Mouse (Mus musculus) cerebellum, postnatal 25 days (tissue): ENCODE results near the gene Cd300lf.

Source experiments
- DNase-seq, 2 experiments: peaks; one replicate each; pipeline ENCODE4 v3.0.0; 2021; ENCODE audit warnings: mixed read lengths in 2 of 2

The Cd300lf gene

GRCm38 (mm10) chr11:115160883-115161577, 27.2 kb upstream of the Cd300lf start:
- peak; percentile 85 to 92 for DNase-seq

GRCm38 (mm10) chr11:115160016-115160797, 26.4 kb upstream of the Cd300lf start:
- peak; percentile 94 to 97 for DNase-seq

DNA sequence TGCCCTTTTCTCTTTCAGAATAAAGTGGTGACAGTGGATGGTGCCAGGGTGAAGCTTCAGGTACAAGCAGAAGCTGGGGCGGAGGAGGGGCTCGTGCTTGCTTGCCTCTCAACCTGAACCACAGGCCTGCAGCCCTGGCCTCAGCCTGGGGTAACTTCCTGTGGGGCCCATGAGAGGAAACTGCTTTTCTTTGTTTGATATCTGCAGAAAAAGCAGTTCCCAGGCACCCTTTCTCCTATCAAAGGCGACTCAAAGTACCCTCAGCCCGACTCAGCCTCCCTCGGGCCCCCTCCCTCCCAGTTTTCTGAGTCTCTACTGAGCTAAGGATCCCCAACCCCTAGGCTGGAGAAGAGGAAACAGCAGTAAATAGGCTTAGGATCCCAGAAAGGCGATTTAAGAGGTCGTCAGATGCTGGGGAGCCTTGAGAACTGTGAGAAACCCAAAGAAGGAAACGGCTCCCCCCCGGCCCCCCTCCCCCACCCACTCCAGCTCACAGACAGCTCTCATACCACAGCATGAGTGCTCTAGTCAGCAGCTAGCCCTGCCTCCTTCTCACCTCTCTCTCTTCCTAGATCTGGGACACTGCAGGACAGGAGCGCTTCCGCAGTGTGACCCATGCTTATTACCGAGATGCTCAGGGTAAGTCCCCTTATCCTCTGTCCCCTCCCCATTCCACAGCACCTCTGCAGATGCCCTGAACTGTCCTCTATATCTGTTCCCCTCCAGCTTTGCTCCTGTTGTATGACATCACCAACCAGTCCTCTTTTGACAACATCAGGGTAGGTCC, 24.3 kb upstream of the Cd300lf start:
- no peak for DNase-seq

DNA sequence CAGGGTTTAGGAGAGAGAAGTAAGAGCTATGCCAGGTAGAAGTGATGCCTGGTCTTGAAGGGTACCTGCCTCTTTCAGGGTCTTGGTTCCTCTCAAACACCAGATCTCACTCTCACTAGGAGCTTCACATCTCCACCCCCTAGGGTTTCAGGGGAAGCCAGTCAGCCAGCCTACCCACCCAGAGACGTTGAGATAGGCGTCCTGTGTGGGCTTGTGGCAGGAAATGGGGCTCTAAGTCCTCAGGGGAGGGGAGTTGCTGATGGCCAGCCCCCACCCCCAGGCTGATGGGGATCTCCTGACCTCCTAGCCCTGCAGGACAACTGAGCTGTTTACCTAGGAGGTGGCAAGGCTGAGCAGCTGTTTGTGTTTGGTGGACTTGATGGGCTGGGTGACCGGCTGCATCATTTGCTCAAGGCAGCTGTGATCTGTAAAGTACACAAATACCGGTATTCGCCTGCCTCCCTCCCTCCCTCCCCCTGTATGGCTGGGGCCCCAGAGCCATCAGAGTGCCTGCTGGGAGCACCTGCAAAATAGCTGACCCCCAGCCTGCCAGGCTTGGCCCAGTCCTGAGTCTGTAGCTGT, 21.4 kb upstream of the Cd300lf start:
- DNase-seq, result no peak

- peak; percentile 87 to 92 for DNase-seq
Measured at GRCm38 (mm10) chr11:115153699-115154292, 20.0 kb upstream of the Cd300lf start.

GRCm38 (mm10) chr11:115153088-115153487, 19.3 kb upstream of the Cd300lf start:
- no peak for DNase-seq

- DNase-seq, result peak; percentile 86 to 90
Measured at GRCm38 (mm10) chr11:115151755-115152429, 18.1 kb upstream of the Cd300lf start.

DNA sequence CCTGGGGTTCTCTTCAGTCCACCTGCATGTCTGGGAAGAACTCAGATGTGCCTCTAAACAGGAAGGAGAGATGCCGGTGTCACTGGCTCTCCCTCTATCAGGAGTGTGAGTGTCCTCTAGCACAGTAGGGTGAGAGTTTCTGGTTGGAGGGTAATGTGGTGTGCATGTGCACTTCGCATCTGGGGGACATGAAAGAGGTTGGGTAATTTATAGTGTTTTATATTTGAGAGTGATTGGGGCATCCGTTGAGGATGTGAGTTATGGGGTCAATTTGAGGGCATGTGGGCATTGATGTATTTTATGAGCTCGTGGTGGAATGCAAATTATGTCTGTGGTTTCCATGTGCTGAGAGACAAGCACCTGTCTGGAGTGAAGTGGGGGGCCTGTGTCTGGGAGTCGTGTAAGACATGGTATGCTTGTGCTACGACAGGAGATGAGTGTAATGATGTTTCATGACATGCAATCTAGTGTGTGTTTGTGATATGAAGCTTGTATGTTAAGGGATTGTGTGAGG, 17.0 kb upstream of the Cd300lf start:
- DNase-seq, result no peak

DNA sequence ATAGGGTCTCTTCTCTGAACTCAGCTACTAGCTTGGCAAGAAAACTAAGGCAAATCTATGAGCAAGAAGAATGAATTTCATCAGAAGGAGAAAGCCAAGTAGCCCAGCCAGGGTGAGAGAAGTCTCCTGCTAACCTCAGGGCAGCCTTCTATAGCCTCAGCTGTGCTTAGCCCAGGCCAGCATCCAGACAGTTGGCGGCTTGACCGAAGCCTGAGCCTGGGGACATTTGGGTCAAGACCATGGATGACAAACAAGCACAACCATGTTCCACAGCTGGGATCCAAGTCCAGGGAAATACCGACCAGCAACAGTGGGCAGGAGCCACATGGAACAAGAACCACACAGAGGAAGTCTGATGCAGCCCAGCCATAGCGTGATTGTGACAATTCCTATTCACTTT, 14.0 kb upstream of the Cd300lf start:
- no peak for DNase-seq

GRCm38 (mm10) chr11:115141970-115142369, 8.2 kb upstream of the Cd300lf start:
- no peak for DNase-seq

DNA sequence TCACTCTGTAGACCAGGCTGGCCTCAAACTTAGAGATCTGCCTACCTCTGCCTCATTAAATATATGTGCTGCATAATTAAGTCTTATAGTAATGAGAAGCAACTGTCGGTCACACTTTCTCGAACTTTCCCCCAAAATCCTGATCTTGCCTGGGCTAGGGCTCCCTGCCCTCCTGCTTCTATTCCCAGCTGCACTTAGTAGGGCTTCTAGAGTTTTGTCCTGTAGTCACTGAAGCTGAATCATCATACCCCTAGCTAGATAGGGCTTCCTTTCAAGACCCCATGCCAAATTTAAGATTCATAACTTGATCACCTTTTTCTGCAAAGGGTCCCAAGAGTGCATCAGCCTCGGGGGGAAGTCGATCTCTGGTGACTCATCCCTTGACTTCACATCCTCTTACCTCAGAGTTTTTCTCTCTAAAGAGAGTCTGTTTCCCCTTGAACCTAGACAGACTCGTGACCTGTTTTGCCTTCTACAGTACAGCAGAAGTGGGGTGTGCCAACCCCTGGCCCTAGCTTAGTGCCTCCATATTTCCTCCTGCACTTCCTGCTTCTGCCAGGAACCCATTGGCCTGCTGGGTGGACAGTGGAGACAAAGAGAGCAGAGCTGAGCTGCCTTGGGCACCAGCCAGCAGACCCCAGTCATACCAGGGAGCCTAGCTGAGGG, 4.9 kb upstream of the Cd300lf start:
- DNase-seq, result no peak

- DNase-seq, result no peak
Measured at GRCm38 (mm10) chr11:115131768-115132381, 1.9 kb downstream of the Cd300lf start.

- no peak for DNase-seq
Measured at GRCm38 (mm10) chr11:115129508-115130126, 4.2 kb downstream of the Cd300lf start.

- no peak for DNase-seq
Measured at GRCm38 (mm10) chr11:115128483-115128882, 5.3 kb downstream of the Cd300lf start.

DNA sequence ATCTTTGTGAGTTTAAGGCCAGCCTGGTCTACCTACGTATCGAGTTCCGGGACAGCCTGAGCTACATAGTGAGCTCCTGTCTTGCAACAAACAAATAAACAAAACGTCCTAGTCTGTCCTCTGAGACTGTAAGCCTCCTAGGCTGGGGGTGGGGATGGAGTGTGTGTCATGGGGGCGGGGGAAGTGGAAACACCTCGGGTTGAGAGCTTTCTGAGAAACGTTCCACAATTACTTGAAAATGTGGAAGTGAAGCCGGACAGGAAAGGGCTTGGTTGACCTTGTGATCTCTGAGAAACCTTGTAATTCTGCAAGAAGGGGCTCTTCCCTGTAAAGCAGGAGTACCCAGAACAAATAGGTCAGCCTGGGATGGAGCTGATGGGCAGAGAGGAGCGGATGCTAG, 14.4 kb downstream of the Cd300lf start:
- no peak for DNase-seq

DNA sequence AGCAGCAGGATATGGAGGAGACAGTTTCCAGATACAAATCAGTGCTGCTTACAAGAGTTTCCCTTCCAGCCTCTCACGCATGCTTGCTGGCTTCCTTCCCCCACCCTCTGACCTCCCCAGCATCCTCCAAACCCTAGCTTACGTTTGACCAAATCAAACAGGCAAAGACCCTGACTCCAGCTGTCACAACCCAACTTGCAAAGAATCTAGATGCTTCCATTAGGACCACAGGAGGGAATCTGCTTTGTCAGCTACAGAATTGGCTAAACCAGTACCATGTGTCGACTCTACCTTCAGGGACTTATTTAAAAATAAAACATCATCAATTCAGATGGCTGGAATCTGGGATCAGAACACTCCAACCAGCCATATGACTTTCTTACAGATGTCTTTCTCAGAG, 21.6 kb downstream of the Cd300lf start:
- no peak for DNase-seq

- DNase-seq, result no peak
Measured at GRCm38 (mm10) chr11:115110271-115110670, 23.5 kb downstream of the Cd300lf start.

DNA sequence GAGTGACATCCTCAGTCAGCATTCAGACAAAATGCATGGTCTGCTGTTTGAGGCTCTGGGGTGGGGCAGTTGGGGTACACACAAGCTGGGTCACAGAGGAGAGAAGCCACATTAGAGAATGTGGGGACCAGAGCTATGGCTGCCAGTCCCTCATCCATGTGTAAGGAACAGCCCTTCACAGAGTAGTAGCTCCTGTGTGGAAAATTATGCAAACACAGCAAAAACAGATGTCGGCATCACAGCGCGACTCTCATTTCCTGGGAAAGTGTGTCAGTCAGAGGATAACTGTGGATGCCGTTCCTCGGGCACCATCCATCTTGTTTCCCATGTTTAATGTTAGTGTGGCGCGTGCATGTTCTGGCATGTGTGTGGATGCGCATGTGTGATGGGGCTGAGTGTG, 25.6 kb downstream of the Cd300lf start:
- DNase-seq, result no peak

DNA sequence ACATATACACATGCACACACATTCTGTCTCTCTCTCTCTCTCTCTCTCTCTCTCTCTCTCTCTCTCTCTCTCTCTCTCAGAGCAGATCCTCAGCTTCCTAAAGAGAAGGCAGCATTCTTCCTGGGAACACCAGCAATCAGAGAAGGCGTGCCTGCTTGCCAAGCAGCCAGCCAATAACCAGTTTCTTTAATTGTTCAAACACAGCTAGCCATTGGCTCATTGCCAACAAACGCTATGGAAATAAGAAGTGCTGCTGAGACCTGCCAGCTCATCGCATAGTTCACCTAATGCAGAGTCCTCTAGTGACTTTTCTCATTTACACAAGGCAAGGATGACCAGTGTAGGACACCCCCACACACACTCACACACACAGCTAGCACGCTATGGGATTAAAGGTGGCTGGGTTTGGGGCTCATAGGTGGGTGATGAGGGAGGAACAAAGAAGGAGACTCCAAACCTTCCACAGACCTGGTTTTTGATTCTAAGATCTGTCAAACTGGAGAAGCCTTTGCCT, 26.3 kb downstream of the Cd300lf start:
- no peak for DNase-seq

DNA sequence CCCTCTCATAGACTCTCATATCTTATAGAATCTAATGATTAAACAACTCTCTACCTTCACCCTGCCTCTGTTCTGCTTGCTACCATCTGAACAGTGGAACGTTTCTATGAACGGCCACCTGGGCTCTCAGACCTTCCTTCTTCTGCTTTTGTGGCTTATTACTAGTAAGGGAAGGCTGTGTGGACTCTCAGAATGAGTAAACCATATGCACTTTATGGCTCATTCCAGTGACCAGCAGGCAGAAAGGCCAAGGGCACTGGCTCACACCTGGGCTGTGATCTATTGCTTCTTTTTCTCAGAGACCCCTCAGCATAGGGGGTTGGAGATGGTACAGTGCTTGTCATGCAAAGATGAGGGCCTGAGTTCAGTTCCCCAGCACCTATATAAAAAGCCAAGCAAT, 27.2 kb downstream of the Cd300lf start:
- DNase-seq, result no peak
